Mouse (Mus musculus): ENCODE results near the gene Hs6st3. TPM values are rescaled to one million over a fixed set of nuclear protein-coding genes. Genes with fewer than 3 reads are reported as not detected.

Hs6st3 gene
- polyA plus RNA-seq, 1 experiment from 2014 or later: not detected

GRCm38 (mm10) chr14:119488978-119489703, 351.0 kb downstream of the Hs6st3 start:
- ATAC-seq (replicated peaks; ENCODE audit: extremely low read depth, insufficient read depth, low FRiP score): no peak
- WGBS: 71% methylated on average over 5 of the region's 5 CpGs
- H3K4me2 ChIP-seq (ENCODE audit: low read depth, low read length): no peak overlapping the region

GRCm38 (mm10) chr14:119520632-119521031, 382.5 kb downstream of the Hs6st3 start:
- no peak overlapping the region for H3K4me3 ChIP-seq (ENCODE audit: low read length)
- no peaks in the 10 kb centered on the region for H3K36me3 ChIP-seq (ENCODE audit: control insufficient read depth, insufficient read depth)
- H3K4me2 ChIP-seq (ENCODE audit: low read depth, low read length): no peak overlapping the region
- H3K9ac ChIP-seq (ENCODE audit: low read length): no peak overlapping the region
- H3K4me1 ChIP-seq (ENCODE audit: control insufficient read depth, insufficient read depth, low read length): no peaks in the 10 kb centered on the region
- no peaks in the 10 kb centered on the region for H3K9me3 ChIP-seq (replicated peaks; ENCODE audit: control insufficient read depth, low read length)
- H3K27me3 ChIP-seq (ENCODE audit: control insufficient read depth, insufficient read depth, low read length): no peaks in the 10 kb centered on the region
- no peak overlapping the region for H3K27ac ChIP-seq (ENCODE audit: low read length)
- WGBS: 70% methylated on average over 5 of the region's 5 CpGs
- no peak for ATAC-seq (replicated peaks; ENCODE audit: extremely low read depth, insufficient read depth, low FRiP score)

More at GRCm38 (mm10) chr14:119488978-119489703, 351.0 kb downstream of the Hs6st3 start:
- H3K27me3 ChIP-seq (ENCODE audit: control insufficient read depth, insufficient read depth, low read length): no peaks in the 10 kb centered on the region
- no peak overlapping the region for H3K27ac ChIP-seq (ENCODE audit: low read length)
- H3K4me1 ChIP-seq (ENCODE audit: control insufficient read depth, insufficient read depth, low read length): no peaks in the 10 kb centered on the region
- H3K9me3 ChIP-seq (replicated peaks; ENCODE audit: control insufficient read depth, low read length): no peaks in the 10 kb centered on the region
- no peaks in the 10 kb centered on the region for H3K36me3 ChIP-seq (ENCODE audit: control insufficient read depth, insufficient read depth)
- no peak overlapping the region for H3K4me3 ChIP-seq (ENCODE audit: low read length)
- H3K9ac ChIP-seq (ENCODE audit: low read length): no peak overlapping the region

DNA sequence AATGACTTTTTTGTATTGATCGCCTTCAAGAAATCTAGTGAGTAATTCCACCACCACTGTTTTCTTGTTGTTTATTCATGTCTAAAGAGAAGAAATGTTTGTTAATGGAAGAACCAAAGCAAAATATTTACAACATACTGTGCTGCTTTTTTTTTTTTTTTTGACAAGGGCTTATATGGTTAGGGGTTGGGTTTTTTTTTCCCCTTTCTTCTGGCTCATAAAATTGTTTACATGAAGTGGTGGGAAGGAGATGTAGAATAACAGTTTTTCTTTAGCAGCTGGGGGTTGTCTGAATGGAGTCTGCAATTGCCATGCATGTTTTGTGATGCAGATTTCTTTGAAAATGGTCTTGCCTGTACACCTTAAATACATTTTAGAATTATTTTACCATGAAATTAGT, 382.9 kb downstream of the Hs6st3 start:
- ATAC-seq (replicated peaks; ENCODE audit: extremely low read depth, insufficient read depth, low FRiP score): no peak
- Histone ChIP-seq H3K27me3 (ENCODE audit: control insufficient read depth, insufficient read depth, low read length) (no peaks in the 10 kb centered on the region), H3K9me3 (replicated peaks; ENCODE audit: control insufficient read depth, low read length) (no peaks in the 10 kb centered on the region), H3K4me2 (ENCODE audit: low read depth, low read length) (no peak overlapping the region), H3K4me3 (ENCODE audit: low read length) (no peak overlapping the region), H3K4me1 (ENCODE audit: control insufficient read depth, insufficient read depth, low read length) (no peaks in the 10 kb centered on the region), H3K9ac (ENCODE audit: low read length) (no peak overlapping the region), H3K36me3 (ENCODE audit: control insufficient read depth, insufficient read depth) (no peaks in the 10 kb centered on the region), H3K27ac (ENCODE audit: low read length) (no peak overlapping the region)
- 89% methylated on average over 1 of the region's 1 CpGs for WGBS

DNA sequence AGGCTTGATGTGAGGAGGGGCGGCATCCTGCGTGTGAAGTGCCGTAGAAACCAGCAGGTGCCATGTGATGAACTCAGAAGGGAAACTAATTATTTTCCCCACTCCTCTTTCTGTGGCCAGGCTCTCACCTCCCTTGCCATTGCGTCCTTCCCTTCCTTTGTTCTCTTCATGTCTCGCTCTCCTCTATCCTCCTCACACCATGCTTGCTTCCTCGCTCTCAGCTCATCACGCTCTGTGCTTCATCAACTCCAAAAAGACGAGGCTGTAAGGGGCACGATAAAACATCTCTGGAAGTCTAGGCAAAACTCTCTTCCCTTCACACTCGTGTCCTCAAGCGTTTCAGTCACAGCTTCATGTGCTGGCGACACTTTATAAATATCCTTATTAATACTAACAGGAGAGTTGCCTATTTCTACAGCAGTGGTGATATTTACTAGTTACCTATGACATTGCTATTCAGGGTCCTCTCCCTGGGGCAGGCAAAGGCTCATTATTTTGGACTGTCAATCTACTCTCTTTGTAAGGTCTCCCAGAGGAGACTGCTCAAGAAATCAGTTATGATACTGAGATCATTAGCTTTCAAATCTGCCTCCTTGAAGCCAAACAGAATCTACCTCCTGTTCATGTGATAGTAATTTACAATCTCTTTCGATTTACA, 394.9 kb downstream of the Hs6st3 start:
- no peaks in the 10 kb centered on the region for H3K9me3 ChIP-seq (replicated peaks; ENCODE audit: control insufficient read depth, low read length)
- H3K36me3 ChIP-seq (ENCODE audit: control insufficient read depth, insufficient read depth): no peaks in the 10 kb centered on the region
- no peak for ATAC-seq (replicated peaks; ENCODE audit: extremely low read depth, insufficient read depth, low FRiP score)
- 82% methylated on average over 13 of the region's 13 CpGs for WGBS
- H3K4me2 ChIP-seq (ENCODE audit: low read depth, low read length): no peak overlapping the region
- H3K9ac ChIP-seq (ENCODE audit: low read length): no peak overlapping the region
- no peaks in the 10 kb centered on the region for H3K27me3 ChIP-seq (ENCODE audit: control insufficient read depth, insufficient read depth, low read length)
- no peak overlapping the region for H3K4me3 ChIP-seq (ENCODE audit: low read length)
- H3K4me1 ChIP-seq (ENCODE audit: control insufficient read depth, insufficient read depth, low read length): no peaks in the 10 kb centered on the region
- no peak overlapping the region for H3K27ac ChIP-seq (ENCODE audit: low read length)

DNA sequence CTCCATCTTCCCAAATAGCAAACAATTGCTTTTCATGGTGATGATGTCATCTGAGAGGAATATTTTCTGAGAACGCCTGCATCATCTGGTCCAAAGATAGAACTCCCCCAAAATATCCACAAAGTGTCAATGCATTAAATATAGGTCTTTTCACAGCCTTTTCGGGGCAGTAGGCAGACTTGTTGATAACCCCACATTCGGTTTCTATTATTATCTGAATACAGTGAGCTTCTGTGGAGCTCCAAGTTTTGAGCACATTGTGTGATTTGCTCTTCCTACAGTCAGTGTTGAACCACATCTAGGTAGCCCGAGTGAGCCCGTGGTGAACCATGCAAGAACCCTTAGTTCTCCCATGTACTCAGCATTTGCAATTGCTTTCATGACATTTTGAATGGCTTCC, 402.4 kb downstream of the Hs6st3 start:
- H3K9ac ChIP-seq (ENCODE audit: low read length): no peak overlapping the region
- H3K9me3 ChIP-seq (replicated peaks; ENCODE audit: control insufficient read depth, low read length): no peaks in the 10 kb centered on the region
- 72% methylated on average over 5 of the region's 5 CpGs for WGBS
- H3K4me3 ChIP-seq (ENCODE audit: low read length): no peak overlapping the region
- no peak overlapping the region for H3K4me2 ChIP-seq (ENCODE audit: low read depth, low read length)
- no peak for ATAC-seq (replicated peaks; ENCODE audit: extremely low read depth, insufficient read depth, low FRiP score)
- H3K27me3 ChIP-seq (ENCODE audit: control insufficient read depth, insufficient read depth, low read length): no peaks in the 10 kb centered on the region
- no peaks in the 10 kb centered on the region for H3K36me3 ChIP-seq (ENCODE audit: control insufficient read depth, insufficient read depth)
- H3K4me1 ChIP-seq (ENCODE audit: control insufficient read depth, insufficient read depth, low read length): no peaks in the 10 kb centered on the region
- no peak overlapping the region for H3K27ac ChIP-seq (ENCODE audit: low read length)

GRCm38 (mm10) chr14:119544596-119544995, 406.5 kb downstream of the Hs6st3 start:
- Histone ChIP-seq H3K36me3 (ENCODE audit: control insufficient read depth, insufficient read depth) (no peaks in the 10 kb centered on the region), H3K4me1 (ENCODE audit: control insufficient read depth, insufficient read depth, low read length) (no peaks in the 10 kb centered on the region), H3K4me2 (ENCODE audit: low read depth, low read length) (no peak overlapping the region), H3K27me3 (ENCODE audit: control insufficient read depth, insufficient read depth, low read length) (no peaks in the 10 kb centered on the region), H3K9ac (ENCODE audit: low read length) (no peak overlapping the region), H3K27ac (ENCODE audit: low read length) (no peak overlapping the region), H3K4me3 (ENCODE audit: low read length) (no peak overlapping the region), H3K9me3 (replicated peaks; ENCODE audit: control insufficient read depth, low read length) (no peaks in the 10 kb centered on the region)
- WGBS: 63% methylated on average over 3 of the region's 3 CpGs
- no peak for ATAC-seq (replicated peaks; ENCODE audit: extremely low read depth, insufficient read depth, low FRiP score)

DNA sequence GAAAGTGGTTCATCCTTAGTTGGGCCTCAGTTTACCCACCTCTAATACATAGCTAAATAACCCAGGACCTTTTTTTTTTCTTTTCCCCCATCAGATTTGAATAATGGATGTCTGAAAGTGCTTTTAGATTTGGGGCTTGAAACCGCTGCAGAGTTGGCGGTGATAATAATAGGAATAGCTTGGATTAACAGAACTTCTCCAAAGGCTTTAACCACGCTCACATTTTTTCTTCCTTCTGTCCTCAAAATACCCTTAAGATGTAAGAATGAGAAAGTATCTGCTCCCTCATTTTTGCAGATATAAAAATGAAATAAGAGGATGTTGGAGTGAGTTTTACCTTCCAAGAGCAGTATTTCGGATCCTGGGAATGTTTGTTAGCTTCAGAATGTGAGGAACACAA, 420.2 kb downstream of the Hs6st3 start:
- 84% methylated on average over 4 of the region's 4 CpGs for WGBS
- Histone ChIP-seq H3K4me1 (ENCODE audit: control insufficient read depth, insufficient read depth, low read length) (no peaks in the 10 kb centered on the region), H3K4me3 (ENCODE audit: low read length) (no peak overlapping the region), H3K9ac (ENCODE audit: low read length) (no peak overlapping the region), H3K27me3 (ENCODE audit: control insufficient read depth, insufficient read depth, low read length) (no peaks in the 10 kb centered on the region), H3K36me3 (ENCODE audit: control insufficient read depth, insufficient read depth) (no peaks in the 10 kb centered on the region), H3K9me3 (replicated peaks; ENCODE audit: control insufficient read depth, low read length) (no peaks in the 10 kb centered on the region), H3K4me2 (ENCODE audit: low read depth, low read length) (no peak overlapping the region), H3K27ac (ENCODE audit: low read length) (no peak overlapping the region)
- no peak for ATAC-seq (replicated peaks; ENCODE audit: extremely low read depth, insufficient read depth, low FRiP score)

- H3K4me2 ChIP-seq (ENCODE audit: low read depth, low read length): no peak overlapping the region
These were observed 443.9 kb downstream of the Hs6st3 start for GRCm38 (mm10) chr14:119582039-119582508.

DNA sequence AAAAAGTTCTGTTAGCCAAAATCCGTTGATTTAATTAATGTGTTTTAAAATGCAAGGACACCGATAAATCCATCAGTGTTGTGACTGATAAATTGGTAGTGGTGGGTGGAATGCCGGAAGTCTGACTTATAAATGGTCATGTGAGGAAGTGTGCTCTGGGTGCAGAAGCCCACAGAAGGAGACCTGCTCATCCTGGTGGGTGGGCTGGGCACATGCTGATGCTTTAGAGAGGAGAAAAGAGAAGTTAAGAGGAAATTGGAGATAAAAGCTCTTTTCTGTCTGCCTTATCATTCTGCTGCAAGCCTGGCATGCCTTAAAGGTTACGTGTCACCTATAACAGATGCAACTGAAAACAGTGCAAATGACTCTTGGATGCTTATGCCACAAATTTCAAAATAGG, 446.9 kb downstream of the Hs6st3 start:
- no peaks in the 10 kb centered on the region for H3K27me3 ChIP-seq (ENCODE audit: control insufficient read depth, insufficient read depth, low read length)
- H3K9ac ChIP-seq (ENCODE audit: low read length): no peak overlapping the region
- no peak for ATAC-seq (replicated peaks; ENCODE audit: extremely low read depth, insufficient read depth, low FRiP score)
- H3K4me3 ChIP-seq (ENCODE audit: low read length): no peak overlapping the region
- no peaks in the 10 kb centered on the region for H3K36me3 ChIP-seq (ENCODE audit: control insufficient read depth, insufficient read depth)
- 60% methylated on average over 4 of the region's 4 CpGs for WGBS
- H3K9me3 ChIP-seq (replicated peaks; ENCODE audit: control insufficient read depth, low read length): no peaks in the 10 kb centered on the region
- H3K4me1 ChIP-seq (ENCODE audit: control insufficient read depth, insufficient read depth, low read length): peaks cover 3% of the 10 kb centered on the region; the same call in 1 of the 2 replicates
- H3K4me2 ChIP-seq (ENCODE audit: low read depth, low read length): no peak overlapping the region
- H3K27ac ChIP-seq (ENCODE audit: low read length): no peak overlapping the region

More at GRCm38 (mm10) chr14:119582039-119582508, 443.9 kb downstream of the Hs6st3 start:
- Histone ChIP-seq H3K4me3 (ENCODE audit: low read length) (no peak overlapping the region), H3K27ac (ENCODE audit: low read length) (no peak overlapping the region), H3K4me1 (ENCODE audit: control insufficient read depth, insufficient read depth, low read length) (peaks cover 3% of the 10 kb centered on the region; the same call in 1 of the 2 replicates), H3K27me3 (ENCODE audit: control insufficient read depth, insufficient read depth, low read length) (no peaks in the 10 kb centered on the region), H3K9ac (ENCODE audit: low read length) (no peak overlapping the region), H3K36me3 (ENCODE audit: control insufficient read depth, insufficient read depth) (no peaks in the 10 kb centered on the region), H3K9me3 (replicated peaks; ENCODE audit: control insufficient read depth, low read length) (no peaks in the 10 kb centered on the region)
- WGBS: 27% methylated on average over 10 of the region's 10 CpGs
- ATAC-seq (replicated peaks; ENCODE audit: extremely low read depth, insufficient read depth, low FRiP score): no peak
